ENCODE assay signal across 30 mouse cellular contexts in the genomic region with DNA sequence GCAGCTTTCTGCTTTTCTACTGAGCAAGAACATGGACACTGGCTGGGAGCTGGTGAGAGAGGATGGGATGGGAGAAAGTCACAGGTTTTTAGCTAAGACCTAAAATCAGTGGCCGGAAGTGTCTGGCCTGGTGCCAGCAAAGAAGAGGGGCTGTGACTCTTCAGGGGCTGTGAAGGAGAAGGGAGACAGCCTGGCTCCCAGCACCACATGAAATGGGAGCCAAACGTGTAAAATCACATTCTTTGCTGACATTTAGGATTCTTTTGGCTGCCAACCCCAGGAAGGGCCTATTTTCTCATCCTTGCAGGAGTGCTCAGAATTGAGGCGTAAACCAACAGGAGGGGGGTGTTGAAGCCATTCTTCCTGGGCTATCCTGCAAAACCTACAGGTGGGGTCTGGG. TPM values are rescaled to one million over a fixed set of nuclear protein-coding genes. Genes with fewer than 3 reads are reported as not detected.
DNase-seq lines count a peak whose midpoint lies in the region; ATAC-seq and TF ChIP-seq lines count a peak whose summit lies in the region.
"Had no signal": no experiment of that assay in that cellular context is flagged by ENCODE, and none has a peak within 500 bp of the region (broad histone marks: within the 10 kb centered on the region; RNA-seq: fewer than 3 reads in every experiment).

No protein-coding gene starts in this region.

- no peak overlapping the region for H3K9ac ChIP-seq in forebrain, postnatal 0 days
- H3K9ac ChIP-seq in forebrain, embryonic 13.5 days: no peak overlapping the region
- no peak overlapping the region for H3K9ac ChIP-seq in lung, embryonic 14.5 days
- H3K9ac ChIP-seq in lung, postnatal 0 days (replicated peaks; ENCODE audit: low read depth): no peak overlapping the region
- H3K9ac ChIP-seq: embryonic facial prominence, embryonic 15.5 days; heart, embryonic 12.5 days; neural tube, embryonic 13.5 days had no signal

- H3K27me3 ChIP-seq in cerebellum, adult 2 months (ENCODE audit: control insufficient read depth, insufficient read depth, low read length): no peaks in the 10 kb centered on the region
- no peaks in the 10 kb centered on the region for H3K27me3 ChIP-seq in forebrain, postnatal 0 days (ENCODE audit: insufficient read depth, low read length)
- H3K27me3 ChIP-seq in forebrain, embryonic 13.5 days: no peaks in the 10 kb centered on the region
- no peaks in the 10 kb centered on the region for H3K27me3 ChIP-seq in lung, embryonic 14.5 days (ENCODE audit: insufficient read depth, low read length)
- H3K27me3 ChIP-seq in lung, postnatal 0 days (replicated peaks; ENCODE audit: insufficient read depth, low read length): no peaks in the 10 kb centered on the region
- H3K27me3 ChIP-seq: embryonic facial prominence, embryonic 15.5 days; neural tube, embryonic 13.5 days had no signal

- H3K4me2 ChIP-seq in forebrain, postnatal 0 days (ENCODE audit: low read depth): no peak overlapping the region
- no peak overlapping the region for H3K4me2 ChIP-seq in forebrain, embryonic 13.5 days
- H3K4me2 ChIP-seq in lung, embryonic 14.5 days: no peak overlapping the region
- no peak overlapping the region for H3K4me2 ChIP-seq in lung, postnatal 0 days (replicated peaks; ENCODE audit: low read depth, low read length)
- H3K4me2 ChIP-seq: embryonic facial prominence, embryonic 15.5 days; heart, embryonic 12.5 days; neural tube, embryonic 13.5 days had no signal

- H3K4me3 ChIP-seq in cerebellum, adult 2 months (replicated peaks; ENCODE audit: insufficient read depth, low read depth, low read length): no peak overlapping the region
- H3K4me3 ChIP-seq in forebrain, postnatal 0 days (ENCODE audit: low read depth, low read length): no peak overlapping the region
- no peak overlapping the region for H3K4me3 ChIP-seq in forebrain, embryonic 13.5 days
- H3K4me3 ChIP-seq in lung, embryonic 14.5 days (ENCODE audit: low read depth, low read length): no peak overlapping the region
- H3K4me3 ChIP-seq in lung, postnatal 0 days (ENCODE audit: low read depth, low read length): no peak overlapping the region
- H3K4me3 ChIP-seq: embryonic facial prominence, embryonic 15.5 days; heart, embryonic 12.5 days; hindbrain, embryonic 10.5 days; midbrain, embryonic 10.5 days; myocyte; neural tube, embryonic 13.5 days had no signal

- TF ChIP-seq EP300 in lung, postnatal 0 days (IDR thresholded peaks at IDR 0.05): no peak

- peak; percentile 56 to 68 for DNase-seq in cerebellum, adult 2 months
- no peak for DNase-seq in cerebellum, adult 11 months
- peak; percentile 37 for DNase-seq in forebrain, postnatal 0 days
- peak; percentile 60 for DNase-seq in lung, embryonic 14.5 days
- DNase-seq in lung, postnatal 0 days (ENCODE audit: low spot score): no peak
- DNase-seq in cerebellum, postnatal 14 days: peak; percentile 59 to 68
- no peak for DNase-seq in urinary bladder, postnatal 14 days (ENCODE audit: low spot score)
- DNase-seq: adrenal gland, postnatal 25 days; gastrocnemius, postnatal 25 days; heart, adult 18-20 months; heart, postnatal 10 days; layer of hippocampus, adult 9-11 months; lung, postnatal 10 days; retina, postnatal 1 day; spleen, adult 18-20 months had no signal

- TF ChIP-seq CTCF in cerebellum, adult 2 months (IDR thresholded peaks at IDR 0.05; ENCODE audit: borderline replicate concordance, insufficient read depth, low read depth, low read length): no peak
- TF ChIP-seq CTCF in forebrain, postnatal 0 days (IDR thresholded peaks at IDR 0.05; ENCODE audit: low read depth): no peak
- no peak for TF ChIP-seq CTCF in lung, embryonic 14.5 days (IDR thresholded peaks at IDR 0.05; ENCODE audit: low read depth)
- no peak for TF ChIP-seq CTCF in lung, postnatal 0 days (IDR thresholded peaks at IDR 0.05)

- peak overlapping the region; percentile 75 for H3K27ac ChIP-seq in cerebellum, adult 2 months (ENCODE audit: insufficient read depth, low read length)
- no peak overlapping the region for H3K27ac ChIP-seq in forebrain, postnatal 0 days (ENCODE audit: low read depth, low read length)
- H3K27ac ChIP-seq in forebrain, embryonic 13.5 days: no peak overlapping the region
- H3K27ac ChIP-seq in lung, embryonic 14.5 days (ENCODE audit: low read depth): no peak overlapping the region
- no peak overlapping the region for H3K27ac ChIP-seq in lung, postnatal 0 days (ENCODE audit: low read length)
- H3K27ac ChIP-seq: embryonic facial prominence, embryonic 15.5 days; hindbrain, embryonic 10.5 days; midbrain, embryonic 10.5 days; neural tube, embryonic 13.5 days had no signal

- no peak for TF ChIP-seq POLR2A in cerebellum, adult 2 months (IDR thresholded peaks at IDR 0.05; ENCODE audit: borderline replicate concordance, insufficient read depth, low read length)

- ATAC-seq in forebrain, postnatal 0 days: peak; percentile 14; the same call in 1 of the 2 replicates
- no peak for ATAC-seq in forebrain, embryonic 13.5 days
- no peak for ATAC-seq in lung, embryonic 14.5 days (ENCODE audit: insufficient read depth)
- ATAC-seq in lung, postnatal 0 days: no peak
- ATAC-seq: hindbrain, embryonic 16.5 days; intestine, embryonic 16.5 days; midbrain, embryonic 16.5 days had no signal

- no peaks in the 10 kb centered on the region for H3K9me3 ChIP-seq in forebrain, postnatal 0 days (ENCODE audit: low read length)
- no peaks in the 10 kb centered on the region for H3K9me3 ChIP-seq in forebrain, embryonic 13.5 days (replicated peaks)
- H3K9me3 ChIP-seq in lung, embryonic 14.5 days (ENCODE audit: low read depth, low read length): no peaks in the 10 kb centered on the region
- H3K9me3 ChIP-seq in lung, postnatal 0 days (ENCODE audit: low read length): no peaks in the 10 kb centered on the region
- H3K9me3 ChIP-seq: embryonic facial prominence, embryonic 15.5 days; heart, embryonic 12.5 days; hindbrain, embryonic 10.5 days; midbrain, embryonic 10.5 days; neural tube, embryonic 13.5 days had no signal

- 0 out of 2 replicates have a peak, but pooled peaks cover 4% of the 10 kb centered on the region for H3K36me3 ChIP-seq in forebrain, postnatal 0 days (ENCODE audit: insufficient read depth)
- H3K36me3 ChIP-seq in forebrain, embryonic 13.5 days (ENCODE audit: poor library complexity, severe bottlenecking): no peaks in the 10 kb centered on the region
- H3K36me3 ChIP-seq in lung, embryonic 14.5 days (ENCODE audit: insufficient read depth): no peaks in the 10 kb centered on the region
- H3K36me3 ChIP-seq in lung, postnatal 0 days (ENCODE audit: insufficient read depth, low read length): no peaks in the 10 kb centered on the region
- H3K36me3 ChIP-seq: embryonic facial prominence, embryonic 15.5 days; heart, embryonic 12.5 days; hindbrain, embryonic 10.5 days; midbrain, embryonic 10.5 days; neural tube, embryonic 13.5 days had no signal

- H3K4me1 ChIP-seq in cerebellum, adult 2 months (ENCODE audit: control insufficient read depth, insufficient read depth, low read length): peaks cover 79% of the 10 kb centered on the region
- H3K4me1 ChIP-seq in forebrain, postnatal 0 days (ENCODE audit: insufficient read depth): peaks cover 5% of the 10 kb centered on the region; the same call in 1 of the 2 replicates
- peaks cover 38% of the 10 kb centered on the region for H3K4me1 ChIP-seq in forebrain, embryonic 13.5 days
- H3K4me1 ChIP-seq in lung, embryonic 14.5 days (ENCODE audit: insufficient read depth): no peaks in the 10 kb centered on the region
- H3K4me1 ChIP-seq in lung, postnatal 0 days (ENCODE audit: insufficient read depth, low read depth, low read length): no peaks in the 10 kb centered on the region
- H3K4me1 ChIP-seq: heart, embryonic 12.5 days had no signal

- 5% methylated on average over 3 of the region's 3 CpGs for WGBS in cerebellum, adult 2 months
- 46% methylated on average over 3 of the region's 3 CpGs for WGBS in forebrain, postnatal 0 days
- 60% methylated on average over 3 of the region's 3 CpGs for WGBS in forebrain, embryonic 13.5 days
- 35% methylated on average over 3 of the region's 3 CpGs for WGBS in lung, embryonic 14.5 days
- 39% methylated on average over 3 of the region's 3 CpGs for WGBS in lung, postnatal 0 days

RNA-seq across cellular contexts. Expression of a gene that starts 12.2 kb away (rescaled TPM):
- 9.5 and 11.6 TPM in 2 replicates for polyA plus RNA-seq in cerebellum, adult 2 months (2012; rRNA removed)
- 17.2 and 21.9 TPM in 2 replicates for total RNA-seq in forebrain, postnatal 0 days (2014; rRNA removed)
- polyA plus RNA-seq in forebrain, postnatal 0 days (2015; fragmentation: Nextera tagmentation; extraction: Ambion mirVana): 0.76 and 0.77 TPM in 2 replicates
- polyA plus RNA-seq in forebrain, embryonic 13.5 days (2015; fragmentation: Nextera tagmentation; extraction: Ambion mirVana): 1.0 and 1.5 TPM in 2 replicates
- polyA plus RNA-seq in lung, embryonic 14.5 days (2014; fragmentation: Nextera tagmentation; extraction: Ambion mirVana): not detected in 2 replicates
- polyA plus RNA-seq in lung, postnatal 0 days (2015; fragmentation: Nextera tagmentation; extraction: Ambion mirVana): not detected in 2 replicates
- total RNA-seq: common myeloid progenitor, adult 5-6 weeks; heart, adult 18-20 months; heart, postnatal 10 days; liver, adult 2 months had no signal
- polyA plus RNA-seq: embryonic facial prominence, embryonic 15.5 days; heart, embryonic 12.5 days; kidney, embryonic 14.5 days; limb, embryonic 11.5 days; liver, adult 2 months; liver, embryonic 16.5 days; myocyte had no signal

RNA-seq across cellular contexts. Expression of a gene that starts 21.9 kb away (rescaled TPM):
- polyA plus RNA-seq in cerebellum, adult 2 months (2012; rRNA removed): 9.0 and 11.4 TPM in 2 replicates
- 2.1 and 7.4 TPM in 2 replicates for total RNA-seq in forebrain, postnatal 0 days (2014; rRNA removed)
- polyA plus RNA-seq in forebrain, postnatal 0 days (2015; fragmentation: Nextera tagmentation; extraction: Ambion mirVana): 1.1 TPM in 2 replicates
- polyA plus RNA-seq in forebrain, embryonic 13.5 days (2015; fragmentation: Nextera tagmentation; extraction: Ambion mirVana): 0.58 and 0.72 TPM in 2 replicates
- 5.7 and 6.0 TPM in 2 replicates for polyA plus RNA-seq in lung, embryonic 14.5 days (2014; fragmentation: Nextera tagmentation; extraction: Ambion mirVana)
- polyA plus RNA-seq in lung, postnatal 0 days (2015; fragmentation: Nextera tagmentation; extraction: Ambion mirVana): 10.7 and 11.1 TPM in 2 replicates
- total RNA-seq: common myeloid progenitor, adult 5-6 weeks had no signal
- polyA plus RNA-seq: myocyte had no signal

RNA-seq across cellular contexts. Expression of a gene that starts 28.7 kb away (rescaled TPM):
- polyA plus RNA-seq in cerebellum, adult 2 months (2012; rRNA removed): 131 and 133 TPM in 2 replicates
- 65.9 and 95.4 TPM in 2 replicates for total RNA-seq in forebrain, postnatal 0 days (2014; rRNA removed)
- 195 and 219 TPM in 2 replicates for polyA plus RNA-seq in forebrain, postnatal 0 days (2015; fragmentation: Nextera tagmentation; extraction: Ambion mirVana)
- polyA plus RNA-seq in forebrain, embryonic 13.5 days (2015; fragmentation: Nextera tagmentation; extraction: Ambion mirVana): 142 TPM in 2 replicates
- 54.5 and 56.8 TPM in 2 replicates for polyA plus RNA-seq in lung, embryonic 14.5 days (2014; fragmentation: Nextera tagmentation; extraction: Ambion mirVana)
- polyA plus RNA-seq in lung, postnatal 0 days (2015; fragmentation: Nextera tagmentation; extraction: Ambion mirVana): 76.6 and 97.2 TPM in 2 replicates

Comparison
In these comparisons a context has a peak if more than half of its experiments do, and no peak if none do; other contexts are left out.
1. DNase-seq: peak in cerebellum, adult 2 months (2 of 2), forebrain, postnatal 0 days (single experiment), lung, embryonic 14.5 days (single experiment) and cerebellum, postnatal 14 days (2 of 2); none in cerebellum, adult 11 months (single experiment), lung, postnatal 0 days (single experiment) and urinary bladder, postnatal 14 days (single experiment).